In genomic region chr9:110682255-110682654, GRCm38 (mm10) we compare ENCODE assay signal across 8 mouse cellular contexts. TPM values are rescaled to one million over a fixed set of nuclear protein-coding genes. Genes with fewer than 3 reads are reported as not detected.
DNase-seq lines count a peak whose midpoint lies in the region; ATAC-seq and TF ChIP-seq lines count a peak whose summit lies in the region.
"Had no signal": no experiment of that assay in that cellular context is flagged by ENCODE, and none has a peak within 500 bp of the region (broad histone marks: within the 10 kb centered on the region; RNA-seq: fewer than 3 reads in every experiment).

No protein-coding gene starts in this region.

- peaks cover 42% of the 10 kb centered on the region for H3K79me2 ChIP-seq in liver, adult 2 months (ENCODE audit: control insufficient read depth, insufficient read depth, low read length)

- H3K4me2 ChIP-seq in liver, embryonic 12.5 days, result no peak overlapping the region
- H3K4me2 ChIP-seq in forebrain, embryonic 11.5 days (ENCODE audit: low read depth, low read length, severe bottlenecking), result no peak overlapping the region
- H3K4me2 ChIP-seq: liver, embryonic 15.5 days had no signal

- peaks cover 21% of the 10 kb centered on the region for H3K4me1 ChIP-seq in liver, adult 2 months (ENCODE audit: control insufficient read depth, insufficient read depth, low read length)
- peaks cover 79% of the 10 kb centered on the region for H3K4me1 ChIP-seq in liver, embryonic 12.5 days
- 0 out of 2 replicates have a peak, but pooled peaks cover 12% of the 10 kb centered on the region for H3K4me1 ChIP-seq in forebrain, embryonic 11.5 days (replicated peaks; ENCODE audit: control insufficient read depth, insufficient read depth, low read length)

- no peak overlapping the region for H3K4me3 ChIP-seq in liver, adult 2 months (ENCODE audit: insufficient read depth, low read depth, low read length)
- H3K4me3 ChIP-seq in liver, embryonic 12.5 days, result no peak overlapping the region
- no peak overlapping the region for H3K4me3 ChIP-seq in forebrain, embryonic 11.5 days (ENCODE audit: low read depth, low read length)
- H3K4me3 ChIP-seq: liver, embryonic 15.5 days had no signal

- no peaks in the 10 kb centered on the region for H3K36me3 ChIP-seq in liver, adult 2 months (ENCODE audit: control insufficient read depth, insufficient read depth, low read length)
- 0 out of 2 replicates have a peak, but pooled peaks cover 2% of the 10 kb centered on the region for H3K36me3 ChIP-seq in liver, embryonic 12.5 days
- H3K36me3 ChIP-seq in forebrain, embryonic 11.5 days (ENCODE audit: control insufficient read depth, insufficient read depth, low read length), result no peaks in the 10 kb centered on the region
- H3K36me3 ChIP-seq: liver, embryonic 15.5 days had no signal

- 6% methylated on average over 5 of the region's 5 CpGs for WGBS in liver, adult 2 months
- WGBS in liver, embryonic 12.5 days (ENCODE audit: insufficient replicate concordance), result 68% methylated on average over 5 of the region's 5 CpGs
- WGBS in forebrain, embryonic 11.5 days, result 71% methylated on average over 5 of the region's 5 CpGs

- no peak for ATAC-seq in liver, embryonic 12.5 days
- ATAC-seq in forebrain, embryonic 11.5 days (replicated peaks; ENCODE audit: low FRiP score), result no peak

- no peak for TF ChIP-seq CTCF in liver, adult 2 months (IDR thresholded peaks at IDR 0.05; ENCODE audit: low read depth, low read length)

- no peaks in the 10 kb centered on the region for H3K27me3 ChIP-seq in liver, adult 2 months (ENCODE audit: control insufficient read depth, insufficient read depth, low read length)
- no peaks in the 10 kb centered on the region for H3K27me3 ChIP-seq in liver, embryonic 12.5 days (replicated peaks)
- H3K27me3 ChIP-seq in forebrain, embryonic 11.5 days (ENCODE audit: control insufficient read depth, insufficient read depth, low read length), result no peaks in the 10 kb centered on the region
- H3K27me3 ChIP-seq: liver, embryonic 15.5 days had no signal

- no peak for TF ChIP-seq POLR2A in liver, adult 2 months (IDR thresholded peaks at IDR 0.05; ENCODE audit: extremely low read depth, insufficient read depth, low read length)

- H3K9ac ChIP-seq in liver, adult 2 months (ENCODE audit: low read depth, low read length), result no peak overlapping the region
- no peak overlapping the region for H3K9ac ChIP-seq in liver, embryonic 12.5 days
- no peak overlapping the region for H3K9ac ChIP-seq in forebrain, embryonic 11.5 days (ENCODE audit: low read length)
- H3K9ac ChIP-seq: liver, embryonic 15.5 days had no signal

- no peaks in the 10 kb centered on the region for H3K9me3 ChIP-seq in liver, embryonic 12.5 days (replicated peaks)
- no peaks in the 10 kb centered on the region for H3K9me3 ChIP-seq in forebrain, embryonic 11.5 days (ENCODE audit: control insufficient read depth, low read length)
- H3K9me3 ChIP-seq: liver, embryonic 15.5 days had no signal

- H3K27ac ChIP-seq in liver, adult 2 months (replicated peaks; ENCODE audit: insufficient read depth, low read depth, low read length), result 0 out of 2 replicates have a peak overlapping the region, but pooled peaks have one; percentile 3
- no peak overlapping the region for H3K27ac ChIP-seq in liver, embryonic 12.5 days
- H3K27ac ChIP-seq in forebrain, embryonic 11.5 days (ENCODE audit: low read depth, low read length), result peak overlapping the region; percentile 20; the same call in 1 of the 2 replicates
- H3K27ac ChIP-seq: liver, embryonic 15.5 days had no signal

- peak; percentile 62 for DNase-seq in liver, adult 2 months (ENCODE audit: extremely low read depth, low read depth, low spot score)
- no peak for DNase-seq in forebrain, embryonic 11.5 days (ENCODE audit: low spot score)
- DNase-seq in kidney, adult 8-10 months, result peak; percentile 61 to 68
- DNase-seq in retina, embryonic 14.5 days (ENCODE audit: low spot score), result peak; percentile 49
- DNase-seq in urinary bladder, postnatal 10 days (ENCODE audit: low spot score), result no peak
- DNase-seq in urinary bladder, postnatal 14 days (ENCODE audit: low spot score), result no peak

RNA-seq across cellular contexts. Expression of gene Ccdc12, which starts 26.0 kb away (rescaled TPM):
- 28.7 and 29.9 TPM in 2 replicates for total RNA-seq in liver, adult 2 months (2014; rRNA removed)
- 48.7 and 51.4 TPM in 2 replicates for polyA plus RNA-seq in liver, adult 2 months (2012; rRNA removed)
- polyA plus RNA-seq in liver, embryonic 12.5 days (2016; fragmentation: Nextera tagmentation; extraction: Ambion mirVana), result 103 and 105 TPM in 2 replicates
- 149 and 164 TPM in 2 replicates for polyA plus RNA-seq in forebrain, embryonic 11.5 days (2014; fragmentation: Nextera tagmentation; extraction: Ambion mirVana)

RNA-seq across cellular contexts. Expression of gene Nbeal2, which starts 28.3 kb away (rescaled TPM):
- 2.1 and 4.6 TPM in 2 replicates for total RNA-seq in liver, adult 2 months (2014; rRNA removed)
- polyA plus RNA-seq in liver, adult 2 months (2012; rRNA removed), result 11.6 and 12.7 TPM in 2 replicates
- 4.7 and 4.9 TPM in 2 replicates for polyA plus RNA-seq in liver, embryonic 12.5 days (2016; fragmentation: Nextera tagmentation; extraction: Ambion mirVana)
- polyA plus RNA-seq in forebrain, embryonic 11.5 days (2014; fragmentation: Nextera tagmentation; extraction: Ambion mirVana), result 2.2 and 2.4 TPM in 2 replicates

RNA-seq across cellular contexts. Expression of gene Nradd, which starts 58.0 kb away (rescaled TPM):
- 0.65 and 1.6 TPM in 2 replicates for total RNA-seq in liver, adult 2 months (2014; rRNA removed)
- 0.92 and 1.4 TPM in 2 replicates for polyA plus RNA-seq in liver, adult 2 months (2012; rRNA removed)
- polyA plus RNA-seq in liver, embryonic 12.5 days (2016; fragmentation: Nextera tagmentation; extraction: Ambion mirVana), result 5.3 and 6.7 TPM in 2 replicates
- 20.6 and 22.9 TPM in 2 replicates for polyA plus RNA-seq in forebrain, embryonic 11.5 days (2014; fragmentation: Nextera tagmentation; extraction: Ambion mirVana)

RNA-seq across cellular contexts. Expression of gene Myl3, which starts 59.4 kb away (rescaled TPM):
- 0.55 and 0.94 TPM in 2 replicates for total RNA-seq in liver, adult 2 months (2014; rRNA removed)
- polyA plus RNA-seq in liver, adult 2 months (2012; rRNA removed), result 0.25 TPM in 1 of 2 replicates, not detected in the other
- polyA plus RNA-seq in liver, embryonic 12.5 days (2016; fragmentation: Nextera tagmentation; extraction: Ambion mirVana), result 0.48 and 1.6 TPM in 2 replicates
- polyA plus RNA-seq in forebrain, embryonic 11.5 days (2014; fragmentation: Nextera tagmentation; extraction: Ambion mirVana), result 0.92 TPM in 1 of 2 replicates, not detected in the other

Comparison
In these comparisons a context has a peak if more than half of its experiments do, and no peak if none do; other contexts are left out.
1. DNase-seq: peak in liver, adult 2 months (single experiment), kidney, adult 8-10 months (2 of 2) and retina, embryonic 14.5 days (single experiment); none in forebrain, embryonic 11.5 days (single experiment), urinary bladder, postnatal 10 days (single experiment) and urinary bladder, postnatal 14 days (single experiment).